Mouse (Mus musculus): ENCODE data around the gene Lin7a. TPM values are rescaled to one million over a fixed set of nuclear protein-coding genes. Genes with fewer than 3 reads are reported as not detected.

The Lin7a gene
- polyA plus RNA-seq, 1 experiment from 2014 or later = 4.5 TPM

GRCm38 (mm10) chr10:107312609-107313008 is 41.1 kb downstream of the Lin7a start:
- no peaks in the 10 kb centered on the region for H3K27me3 ChIP-seq
- 90% methylated on average over 4 of the region's 4 CpGs for WGBS
- no peaks in the 10 kb centered on the region for H3K36me3 ChIP-seq
- H3K27ac ChIP-seq = no peak overlapping the region
- no peak overlapping the region for H3K4me3 ChIP-seq
- no peak overlapping the region for H3K9ac ChIP-seq
- no peak for ATAC-seq (ENCODE audit: insufficient number of reproducible peaks, insufficient read depth, low FRiP score, low TSS enrichment, low read depth)
- H3K9me3 ChIP-seq = no peaks in the 10 kb centered on the region
- H3K4me2 ChIP-seq = no peak overlapping the region
- no peaks in the 10 kb centered on the region for H3K4me1 ChIP-seq

- Histone ChIP-seq H3K27me3 (no peaks in the 10 kb centered on the region), H3K9me3 (no peaks in the 10 kb centered on the region), H3K27ac (no peak overlapping the region), H3K4me2 (no peak overlapping the region), H3K9ac (no peak overlapping the region), H3K36me3 (no peaks in the 10 kb centered on the region), H3K4me3 (no peak overlapping the region), H3K4me1 (no peaks in the 10 kb centered on the region)
- no peak for ATAC-seq (ENCODE audit: insufficient number of reproducible peaks, insufficient read depth, low FRiP score, low TSS enrichment, low read depth)
- 37% methylated on average over 3 of the region's 3 CpGs for WGBS
Observed at GRCm38 (mm10) chr10:107313395-107313794, 41.9 kb downstream of the Lin7a start.

GRCm38 (mm10) chr10:107315251-107315650 is 43.8 kb downstream of the Lin7a start:
- Histone ChIP-seq H3K9ac (no peak overlapping the region), H3K4me1 (no peaks in the 10 kb centered on the region), H3K9me3 (no peaks in the 10 kb centered on the region), H3K27ac (no peak overlapping the region), H3K27me3 (no peaks in the 10 kb centered on the region), H3K36me3 (no peaks in the 10 kb centered on the region), H3K4me3 (no peak overlapping the region), H3K4me2 (no peak overlapping the region)
- ATAC-seq (ENCODE audit: insufficient number of reproducible peaks, insufficient read depth, low FRiP score, low TSS enrichment, low read depth) = no peak

- Histone ChIP-seq H3K9me3 (no peaks in the 10 kb centered on the region), H3K27ac (no peak overlapping the region), H3K27me3 (no peaks in the 10 kb centered on the region), H3K4me2 (no peak overlapping the region), H3K4me3 (no peak overlapping the region), H3K4me1 (no peaks in the 10 kb centered on the region), H3K9ac (no peak overlapping the region), H3K36me3 (no peaks in the 10 kb centered on the region)
- WGBS = 74% methylated on average over 5 of the region's 5 CpGs
- no peak for ATAC-seq (ENCODE audit: insufficient number of reproducible peaks, insufficient read depth, low FRiP score, low TSS enrichment, low read depth)
Observed at GRCm38 (mm10) chr10:107315681-107316080, 44.2 kb downstream of the Lin7a start.

- H3K4me2 ChIP-seq = no peak overlapping the region
- no peak overlapping the region for H3K27ac ChIP-seq
- no peak for ATAC-seq (ENCODE audit: insufficient number of reproducible peaks, insufficient read depth, low FRiP score, low TSS enrichment, low read depth)
- no peak overlapping the region for H3K9ac ChIP-seq
- 86% methylated on average over 2 of the region's 2 CpGs for WGBS
- no peaks in the 10 kb centered on the region for H3K27me3 ChIP-seq
- no peaks in the 10 kb centered on the region for H3K9me3 ChIP-seq
- H3K36me3 ChIP-seq = no peaks in the 10 kb centered on the region
- no peak overlapping the region for H3K4me3 ChIP-seq
- no peaks in the 10 kb centered on the region for H3K4me1 ChIP-seq
Observed at GRCm38 (mm10) chr10:107316100-107316499, 44.6 kb downstream of the Lin7a start.

GRCm38 (mm10) chr10:107319648-107320047 is 48.2 kb downstream of the Lin7a start:
- no peak for ATAC-seq (ENCODE audit: insufficient number of reproducible peaks, insufficient read depth, low FRiP score, low TSS enrichment, low read depth)
- no peak overlapping the region for H3K4me3 ChIP-seq
- no peaks in the 10 kb centered on the region for H3K9me3 ChIP-seq
- no peak overlapping the region for H3K27ac ChIP-seq
- H3K36me3 ChIP-seq = no peaks in the 10 kb centered on the region
- no peak overlapping the region for H3K4me2 ChIP-seq
- H3K27me3 ChIP-seq = no peaks in the 10 kb centered on the region
- H3K9ac ChIP-seq = no peak overlapping the region
- WGBS = 58% methylated on average over 2 of the region's 2 CpGs
- no peaks in the 10 kb centered on the region for H3K4me1 ChIP-seq

- ATAC-seq (ENCODE audit: insufficient number of reproducible peaks, insufficient read depth, low FRiP score, low TSS enrichment, low read depth) = no peak
- WGBS = 93% methylated on average over 7 of the region's 7 CpGs
Observed at GRCm38 (mm10) chr10:107323865-107324264, 52.4 kb downstream of the Lin7a start.

GRCm38 (mm10) chr10:107325558-107325957 is 54.1 kb downstream of the Lin7a start:
- Histone ChIP-seq H3K9me3 (no peaks in the 10 kb centered on the region), H3K36me3 (no peaks in the 10 kb centered on the region), H3K27me3 (no peaks in the 10 kb centered on the region), H3K4me1 (no peaks in the 10 kb centered on the region), H3K9ac (no peak overlapping the region), H3K4me3 (no peak overlapping the region), H3K27ac (no peak overlapping the region), H3K4me2 (no peak overlapping the region)
- ATAC-seq (ENCODE audit: insufficient number of reproducible peaks, insufficient read depth, low FRiP score, low TSS enrichment, low read depth) = no peak
- WGBS = 90% methylated on average over 5 of the region's 5 CpGs

More at GRCm38 (mm10) chr10:107323865-107324264, 52.4 kb downstream of the Lin7a start:
- Histone ChIP-seq H3K9me3 (no peaks in the 10 kb centered on the region), H3K4me3 (no peak overlapping the region), H3K27me3 (no peaks in the 10 kb centered on the region), H3K4me1 (no peaks in the 10 kb centered on the region), H3K9ac (no peak overlapping the region), H3K36me3 (no peaks in the 10 kb centered on the region), H3K4me2 (no peak overlapping the region), H3K27ac (no peak overlapping the region)

GRCm38 (mm10) chr10:107339524-107339923 is 68.0 kb downstream of the Lin7a start:
- no peaks in the 10 kb centered on the region for H3K27me3 ChIP-seq
- no peak overlapping the region for H3K9ac ChIP-seq
- H3K4me1 ChIP-seq = no peaks in the 10 kb centered on the region
- H3K4me2 ChIP-seq = no peak overlapping the region
- ATAC-seq (ENCODE audit: insufficient number of reproducible peaks, insufficient read depth, low FRiP score, low TSS enrichment, low read depth) = no peak
- H3K9me3 ChIP-seq = no peaks in the 10 kb centered on the region
- no peak overlapping the region for H3K4me3 ChIP-seq
- no peak overlapping the region for H3K27ac ChIP-seq
- 85% methylated on average over 3 of the region's 3 CpGs for WGBS
- no peaks in the 10 kb centered on the region for H3K36me3 ChIP-seq

- no peak for ATAC-seq (ENCODE audit: insufficient number of reproducible peaks, insufficient read depth, low FRiP score, low TSS enrichment, low read depth)
Observed at GRCm38 (mm10) chr10:107341151-107341550, 69.7 kb downstream of the Lin7a start.

GRCm38 (mm10) chr10:107344200-107344599 is 72.7 kb downstream of the Lin7a start:
- no peak overlapping the region for H3K27ac ChIP-seq
- no peaks in the 10 kb centered on the region for H3K36me3 ChIP-seq
- 0 out of 2 replicates have a peak, but pooled peaks cover 9% of the 10 kb centered on the region for H3K4me1 ChIP-seq
- no peak for ATAC-seq (ENCODE audit: insufficient number of reproducible peaks, insufficient read depth, low FRiP score, low TSS enrichment, low read depth)
- no peak overlapping the region for H3K9ac ChIP-seq
- no peak overlapping the region for H3K4me3 ChIP-seq
- H3K9me3 ChIP-seq = no peaks in the 10 kb centered on the region
- 64% methylated on average over 3 of the region's 3 CpGs for WGBS
- no peak overlapping the region for H3K4me2 ChIP-seq
- H3K27me3 ChIP-seq = no peaks in the 10 kb centered on the region

More at GRCm38 (mm10) chr10:107341151-107341550, 69.7 kb downstream of the Lin7a start:
- Histone ChIP-seq H3K9me3 (no peaks in the 10 kb centered on the region), H3K27me3 (no peaks in the 10 kb centered on the region), H3K27ac (no peak overlapping the region), H3K9ac (no peak overlapping the region), H3K36me3 (no peaks in the 10 kb centered on the region), H3K4me1 (no peaks in the 10 kb centered on the region), H3K4me2 (no peak overlapping the region), H3K4me3 (no peak overlapping the region)
- WGBS = 62% methylated on average over 4 of the region's 4 CpGs

GRCm38 (mm10) chr10:107347842-107348241 is 76.4 kb downstream of the Lin7a start:
- H3K4me2 ChIP-seq = no peak overlapping the region
- no peaks in the 10 kb centered on the region for H3K36me3 ChIP-seq
- no peaks in the 10 kb centered on the region for H3K9me3 ChIP-seq
- ATAC-seq (ENCODE audit: insufficient number of reproducible peaks, insufficient read depth, low FRiP score, low TSS enrichment, low read depth) = no peak
- H3K4me1 ChIP-seq = 0 out of 2 replicates have a peak, but pooled peaks cover 9% of the 10 kb centered on the region
- no peak overlapping the region for H3K4me3 ChIP-seq
- WGBS = 45% methylated on average over 3 of the region's 3 CpGs
- H3K9ac ChIP-seq = no peak overlapping the region
- H3K27me3 ChIP-seq = no peaks in the 10 kb centered on the region
- no peak overlapping the region for H3K27ac ChIP-seq
